Mouse (Mus musculus): Measurements from ENCODE around the gene Cdh13. TPM values are rescaled to one million over a fixed set of nuclear protein-coding genes. Genes with fewer than 3 reads are reported as not detected.
"Not testable (repeated sequence)": the region's sequence is repeated elsewhere in the genome, so short reads cannot be mapped to it uniquely, and the experiment has no call there.

Cdh13 gene
- polyA plus RNA-seq, 1 experiment from 2014 or later, result 0.53 TPM

- TF ChIP-seq EP300 (IDR thresholded peaks at IDR 0.05; ENCODE audit: low read depth) (no peak), CTCF (IDR thresholded peaks at IDR 0.05; ENCODE audit: low read depth) (no peak)
- H3K36me3 ChIP-seq (replicated peaks; ENCODE audit: insufficient read depth, low read length), result no peaks in the 10 kb centered on the region
- DNase-seq (no peak), ATAC-seq (no peak)
- H3K4me1 ChIP-seq (ENCODE audit: insufficient read depth), result no peaks in the 10 kb centered on the region
- WGBS (ENCODE audit: insufficient replicate concordance), result 86% methylated on average over 3 of the region's 3 CpGs
- no peak overlapping the region for H3K27ac ChIP-seq (ENCODE audit: low read depth)
- no peaks in the 10 kb centered on the region for H3K27me3 ChIP-seq (ENCODE audit: insufficient read depth, low read length)
- H3K9ac ChIP-seq (replicated peaks), result no peak overlapping the region
- peaks cover 4% of the 10 kb centered on the region; the same call in 1 of the 2 replicates for H3K9me3 ChIP-seq (ENCODE audit: low read length)
- no peak overlapping the region for H3K4me3 ChIP-seq (ENCODE audit: low read depth, low read length)
- no peak overlapping the region for H3K4me2 ChIP-seq (ENCODE audit: low read depth, low read length)
Measured at GRCm38 (mm10) chr8:118749191-118749590, 465.7 kb downstream of the Cdh13 start.

GRCm38 (mm10) chr8:118749786-118750185, 466.3 kb downstream of the Cdh13 start:
- H3K27me3 ChIP-seq (ENCODE audit: insufficient read depth, low read length), result no peaks in the 10 kb centered on the region
- ATAC-seq, result no peak
- WGBS (ENCODE audit: insufficient replicate concordance), result 79% methylated on average over 11 of the region's 11 CpGs

GRCm38 (mm10) chr8:118753710-118754109, 470.2 kb downstream of the Cdh13 start:
- H3K9ac ChIP-seq (replicated peaks), result no peak overlapping the region
- H3K27me3 ChIP-seq (ENCODE audit: insufficient read depth, low read length), result no peaks in the 10 kb centered on the region
- TF ChIP-seq CTCF (IDR thresholded peaks at IDR 0.05; ENCODE audit: low read depth) (no peak), EP300 (IDR thresholded peaks at IDR 0.05; ENCODE audit: low read depth) (no peak)
- H3K4me3 ChIP-seq (ENCODE audit: low read depth, low read length), result no peak overlapping the region
- no peaks in the 10 kb centered on the region for H3K9me3 ChIP-seq (ENCODE audit: low read length)
- DNase-seq (no peak), ATAC-seq (no peak)
- no peak overlapping the region for H3K27ac ChIP-seq (ENCODE audit: low read depth)
- H3K4me2 ChIP-seq (ENCODE audit: low read depth, low read length), result no peak overlapping the region
- 89% methylated on average over 12 of the region's 12 CpGs for WGBS (ENCODE audit: insufficient replicate concordance)
- H3K4me1 ChIP-seq (ENCODE audit: insufficient read depth), result no peaks in the 10 kb centered on the region
- H3K36me3 ChIP-seq (replicated peaks; ENCODE audit: insufficient read depth, low read length), result no peaks in the 10 kb centered on the region

More at GRCm38 (mm10) chr8:118749786-118750185, 466.3 kb downstream of the Cdh13 start:
- no peaks in the 10 kb centered on the region for H3K4me1 ChIP-seq (ENCODE audit: insufficient read depth)
- H3K9me3 ChIP-seq (ENCODE audit: low read length), result peaks cover 4% of the 10 kb centered on the region; the same call in 1 of the 2 replicates
- no peak overlapping the region for H3K4me2 ChIP-seq (ENCODE audit: low read depth, low read length)
- H3K9ac ChIP-seq (replicated peaks), result no peak overlapping the region
- no peak overlapping the region for H3K27ac ChIP-seq (ENCODE audit: low read depth)
- DNase-seq, result no peak
- TF ChIP-seq CTCF (IDR thresholded peaks at IDR 0.05; ENCODE audit: low read depth), result no peak
- no peak for TF ChIP-seq EP300 (IDR thresholded peaks at IDR 0.05; ENCODE audit: low read depth)
- H3K36me3 ChIP-seq (replicated peaks; ENCODE audit: insufficient read depth, low read length), result no peaks in the 10 kb centered on the region
- H3K4me3 ChIP-seq (ENCODE audit: low read depth, low read length), result no peak overlapping the region

- 78% methylated on average over 7 of the region's 7 CpGs for WGBS (ENCODE audit: insufficient replicate concordance)
- H3K9ac ChIP-seq (replicated peaks), result no peak overlapping the region
- H3K27me3 ChIP-seq (ENCODE audit: insufficient read depth, low read length), result no peaks in the 10 kb centered on the region
- no peak overlapping the region for H3K27ac ChIP-seq (ENCODE audit: low read depth)
- ATAC-seq, result no peak
- H3K9me3 ChIP-seq (ENCODE audit: low read length), result no peaks in the 10 kb centered on the region
- no peak overlapping the region for H3K4me2 ChIP-seq (ENCODE audit: low read depth, low read length)
- DNase-seq, result no peak
- TF ChIP-seq CTCF (IDR thresholded peaks at IDR 0.05; ENCODE audit: low read depth) (no peak), EP300 (IDR thresholded peaks at IDR 0.05; ENCODE audit: low read depth) (no peak)
- no peak overlapping the region for H3K4me3 ChIP-seq (ENCODE audit: low read depth, low read length)
- no peaks in the 10 kb centered on the region for H3K36me3 ChIP-seq (replicated peaks; ENCODE audit: insufficient read depth, low read length)
- H3K4me1 ChIP-seq (ENCODE audit: insufficient read depth), result no peaks in the 10 kb centered on the region
Measured at GRCm38 (mm10) chr8:118754119-118754518, 470.6 kb downstream of the Cdh13 start.

- not testable (repeated sequence) for ATAC-seq; DNase-seq; H3K9me3 ChIP-seq (ENCODE audit: low read length); H3K4me2 ChIP-seq (ENCODE audit: low read depth, low read length); H3K36me3 ChIP-seq (replicated peaks; ENCODE audit: insufficient read depth, low read length); H3K27me3 ChIP-seq (ENCODE audit: insufficient read depth, low read length); H3K27ac ChIP-seq (ENCODE audit: low read depth); H3K4me1 ChIP-seq (ENCODE audit: insufficient read depth); H3K4me3 ChIP-seq (ENCODE audit: low read depth, low read length); H3K9ac ChIP-seq (replicated peaks)
- whole genome bisulfite sequencing (ENCODE audit: insufficient replicate concordance), result 75% methylated on average over 6 of the region's 6 CpGs
Measured at GRCm38 (mm10) chr8:118777507-118777906, 494.0 kb downstream of the Cdh13 start.

GRCm38 (mm10) chr8:118778374-118778773, 494.8 kb downstream of the Cdh13 start:
- no peak overlapping the region for H3K4me3 ChIP-seq (ENCODE audit: low read depth, low read length)
- 57% methylated on average over 1 of the region's 1 CpGs for WGBS (ENCODE audit: insufficient replicate concordance)
- H3K4me1 ChIP-seq (ENCODE audit: insufficient read depth), result no peaks in the 10 kb centered on the region

GRCm38 (mm10) chr8:118785646-118786045, 502.1 kb downstream of the Cdh13 start:
- Histone ChIP-seq H3K9me3 (ENCODE audit: low read length) (no peaks in the 10 kb centered on the region), H3K27ac (ENCODE audit: low read depth) (no peak overlapping the region), H3K9ac (replicated peaks) (no peak overlapping the region), H3K4me3 (ENCODE audit: low read depth, low read length) (no peak overlapping the region), H3K27me3 (ENCODE audit: insufficient read depth, low read length) (no peaks in the 10 kb centered on the region), H3K4me1 (ENCODE audit: insufficient read depth) (no peaks in the 10 kb centered on the region), H3K36me3 (replicated peaks; ENCODE audit: insufficient read depth, low read length) (no peaks in the 10 kb centered on the region), H3K4me2 (ENCODE audit: low read depth, low read length) (no peak overlapping the region)
- 84% methylated on average over 13 of the region's 13 CpGs for WGBS (ENCODE audit: insufficient replicate concordance)
- TF ChIP-seq EP300 (IDR thresholded peaks at IDR 0.05; ENCODE audit: low read depth), result no peak
- no peak for TF ChIP-seq CTCF (IDR thresholded peaks at IDR 0.05; ENCODE audit: low read depth)
- ATAC-seq (no peak), DNase-seq (no peak)

More at GRCm38 (mm10) chr8:118778374-118778773, 494.8 kb downstream of the Cdh13 start:
- H3K27me3 ChIP-seq (ENCODE audit: insufficient read depth, low read length), result no peaks in the 10 kb centered on the region
- no peak overlapping the region for H3K4me2 ChIP-seq (ENCODE audit: low read depth, low read length)
- DNase-seq (no peak), ATAC-seq (no peak)
- H3K36me3 ChIP-seq (replicated peaks; ENCODE audit: insufficient read depth, low read length), result no peaks in the 10 kb centered on the region
- no peak for TF ChIP-seq EP300 (IDR thresholded peaks at IDR 0.05; ENCODE audit: low read depth)
- no peak for TF ChIP-seq CTCF (IDR thresholded peaks at IDR 0.05; ENCODE audit: low read depth)
- no peak overlapping the region for H3K9ac ChIP-seq (replicated peaks)
- no peaks in the 10 kb centered on the region for H3K9me3 ChIP-seq (ENCODE audit: low read length)
- H3K27ac ChIP-seq (ENCODE audit: low read depth), result no peak overlapping the region

Measured in liver, postnatal 0 days (tissue).